Mouse (Mus musculus): Measurements from ENCODE around the gene Trmt2a. TPM values are rescaled to one million over a fixed set of nuclear protein-coding genes. Genes with fewer than 3 reads are reported as not detected.

The Trmt2a gene
- total and polyA plus RNA-seq, 2 experiments from 2014 or later = 55.5 to 67.6 TPM

DNA sequence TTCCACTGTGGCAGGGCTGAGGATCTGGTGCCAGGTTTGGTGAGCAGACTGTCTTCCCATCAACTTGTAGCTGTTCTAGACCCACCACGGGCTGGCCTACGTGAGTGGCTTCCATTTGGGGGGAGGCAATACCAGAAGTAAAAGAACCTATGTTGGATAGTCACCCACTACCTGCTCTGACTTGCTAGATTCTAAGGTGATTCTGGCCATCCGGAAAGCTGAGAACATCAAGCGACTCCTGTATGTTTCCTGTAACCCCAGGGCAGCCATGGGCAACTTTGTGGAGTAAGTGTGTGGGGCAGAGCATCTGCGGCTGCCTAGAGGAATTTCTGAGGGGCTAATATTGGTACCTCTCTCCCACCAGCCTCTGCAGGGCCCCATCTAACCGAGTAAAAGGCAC is 4.3 kb downstream of the Trmt2a start:
- Histone ChIP-seq H3K4me2 (ENCODE audit: low read depth, low read length, poor library complexity, severe bottlenecking) (no peak overlapping the region), H3K4me3 (ENCODE audit: low read depth, low read length) (no peak overlapping the region), H3K9ac (replicated peaks; ENCODE audit: low read length, poor library complexity, severe bottlenecking) (no peak overlapping the region), H3K4me1 (ENCODE audit: insufficient read depth, low read length) (peaks cover 10% of the 10 kb centered on the region), H3K27me3 (ENCODE audit: insufficient read depth, low read length) (no peaks in the 10 kb centered on the region), H3K27ac (ENCODE audit: low read depth, low read length) (no peak overlapping the region), H3K9me3 (ENCODE audit: low read length) (no peaks in the 10 kb centered on the region), H3K36me3 (ENCODE audit: insufficient read depth, low read length) (peaks cover 60% of the 10 kb centered on the region)
- 86% methylated on average over 6 of the region's 6 CpGs for WGBS
- ATAC-seq (ENCODE audit: low FRiP score) = no peak
- TF ChIP-seq CTCF (IDR thresholded peaks at IDR 0.05) = no peak
- no peak for DNase-seq (ENCODE audit: low spot score)

DNA sequence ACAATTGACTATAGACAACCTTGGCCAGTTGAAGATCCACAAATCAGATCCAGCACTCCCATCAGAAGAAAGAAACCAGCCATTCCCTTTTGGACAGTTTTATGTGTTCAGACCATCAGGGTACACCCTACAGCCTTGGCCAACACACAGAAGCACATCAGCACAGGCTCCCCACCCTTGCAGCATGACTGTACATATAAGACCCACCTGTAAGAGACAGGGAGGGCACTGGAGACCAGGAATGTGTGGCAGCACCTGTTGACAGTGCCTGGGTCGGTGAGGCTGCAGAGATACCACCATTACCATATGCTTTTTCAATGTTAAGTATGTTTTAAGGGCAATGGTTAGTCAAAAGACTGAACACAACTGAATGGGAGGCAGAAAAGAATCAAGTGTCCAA is 5.4 kb downstream of the Trmt2a start:
- no peak for DNase-seq (ENCODE audit: low spot score)
- Histone ChIP-seq H3K4me1 (ENCODE audit: insufficient read depth, low read length) (peaks cover 10% of the 10 kb centered on the region), H3K4me2 (ENCODE audit: low read depth, low read length, poor library complexity, severe bottlenecking) (no peak overlapping the region), H3K4me3 (ENCODE audit: low read depth, low read length) (no peak overlapping the region), H3K9me3 (ENCODE audit: low read length) (no peaks in the 10 kb centered on the region), H3K27ac (ENCODE audit: low read depth, low read length) (no peak overlapping the region), H3K36me3 (ENCODE audit: insufficient read depth, low read length) (peaks cover 68% of the 10 kb centered on the region), H3K27me3 (ENCODE audit: insufficient read depth, low read length) (no peaks in the 10 kb centered on the region), H3K9ac (replicated peaks; ENCODE audit: low read length, poor library complexity, severe bottlenecking) (no peak overlapping the region)
- 97% methylated on average over 1 of the region's 1 CpGs for WGBS
- TF ChIP-seq CTCF (IDR thresholded peaks at IDR 0.05) = no peak
- ATAC-seq (ENCODE audit: low FRiP score) = no peak

DNA sequence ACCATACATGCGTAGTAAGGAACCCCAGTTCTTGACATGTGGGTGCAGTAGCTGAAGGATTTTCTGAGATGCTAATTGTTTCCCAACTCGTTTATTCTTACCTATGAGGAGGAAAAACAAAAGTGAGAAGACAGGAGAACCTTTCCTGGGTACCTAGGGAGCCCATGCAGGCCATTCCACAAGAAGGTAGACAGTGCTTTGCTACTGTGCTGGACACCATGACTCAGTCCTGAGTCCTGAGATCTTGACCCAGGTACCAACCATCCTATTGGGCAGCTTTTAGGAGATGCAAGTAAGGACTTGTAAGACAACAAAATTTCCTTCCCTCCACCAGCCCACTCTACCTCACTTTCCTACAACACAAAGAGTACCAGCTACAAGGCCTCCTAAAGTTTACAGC is 9.7 kb downstream of the Trmt2a start, which contains the start of gene Gm49776:
Gene Gm49776, minus strand, starts transcription at position 101 of the 400 bp plus-strand sequence.
- ATAC-seq (ENCODE audit: low FRiP score) = no peak
- TF ChIP-seq CTCF (IDR thresholded peaks at IDR 0.05) = no peak
- Histone ChIP-seq H3K4me2 (ENCODE audit: low read depth, low read length, poor library complexity, severe bottlenecking) (no peak within 1 kb of the TSS), H3K9ac (replicated peaks; ENCODE audit: low read length, poor library complexity, severe bottlenecking) (no peak within 1 kb of the TSS), H3K27me3 (ENCODE audit: insufficient read depth, low read length) (no peaks in the 10 kb centered on the region), H3K4me1 (ENCODE audit: insufficient read depth, low read length) (no peaks in the 10 kb centered on the region), H3K27ac (ENCODE audit: low read depth, low read length) (no peak within 1 kb of the TSS), H3K9me3 (ENCODE audit: low read length) (no peaks in the 10 kb centered on the region), H3K36me3 (ENCODE audit: insufficient read depth, low read length) (peaks cover 61% of the 10 kb centered on the region), H3K4me3 (ENCODE audit: low read depth, low read length) (no peak within 1 kb of the TSS)
- WGBS = 97% methylated on average over 2 of the region's 2 CpGs
- no peak for DNase-seq (ENCODE audit: low spot score)

DNA sequence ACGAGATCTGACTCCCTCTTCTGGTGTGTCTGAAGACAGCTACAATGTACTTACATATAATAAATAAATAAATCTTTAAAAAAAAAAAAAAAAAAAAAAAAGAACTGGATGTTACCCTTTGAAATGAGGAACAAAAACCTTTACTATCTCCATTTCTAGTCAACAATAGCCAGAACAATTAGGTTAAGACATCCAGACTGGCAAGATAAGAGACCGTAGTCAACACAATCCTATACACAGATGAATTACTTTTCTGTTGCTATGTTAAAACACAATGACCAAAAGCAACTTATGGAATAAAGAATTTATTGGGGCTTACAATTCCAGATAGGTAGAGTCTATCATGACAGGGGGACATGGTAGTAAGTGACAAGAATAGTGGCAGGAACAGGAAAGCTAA is 16.5 kb downstream of the Trmt2a start:
- H3K4me2 ChIP-seq (ENCODE audit: low read depth, low read length, poor library complexity, severe bottlenecking) = no peak overlapping the region
- TF ChIP-seq CTCF (IDR thresholded peaks at IDR 0.05) = no peak
- ATAC-seq (ENCODE audit: low FRiP score) (no peak), DNase-seq (ENCODE audit: low spot score) (no peak)
- no peak overlapping the region for H3K9ac ChIP-seq (replicated peaks; ENCODE audit: low read length, poor library complexity, severe bottlenecking)
- H3K9me3 ChIP-seq (ENCODE audit: low read length) = no peaks in the 10 kb centered on the region
- 68% methylated on average over 2 of the region's 2 CpGs for WGBS
- no peak overlapping the region for H3K4me3 ChIP-seq (ENCODE audit: low read depth, low read length)
- peaks cover 34% of the 10 kb centered on the region for H3K36me3 ChIP-seq (ENCODE audit: insufficient read depth, low read length)
- no peaks in the 10 kb centered on the region for H3K27me3 ChIP-seq (ENCODE audit: insufficient read depth, low read length)
- no peaks in the 10 kb centered on the region for H3K4me1 ChIP-seq (ENCODE audit: insufficient read depth, low read length)
- H3K27ac ChIP-seq (ENCODE audit: low read depth, low read length) = no peak overlapping the region

GRCm38 (mm10) chr16:18268182-18268581 is 19.7 kb downstream of the Trmt2a start:
- Histone ChIP-seq H3K27ac (ENCODE audit: low read depth, low read length) (no peak overlapping the region), H3K36me3 (ENCODE audit: insufficient read depth, low read length) (peaks cover 47% of the 10 kb centered on the region), H3K9me3 (ENCODE audit: low read length) (no peaks in the 10 kb centered on the region), H3K4me2 (ENCODE audit: low read depth, low read length, poor library complexity, severe bottlenecking) (no peak overlapping the region), H3K27me3 (ENCODE audit: insufficient read depth, low read length) (no peaks in the 10 kb centered on the region), H3K4me3 (ENCODE audit: low read depth, low read length) (no peak overlapping the region), H3K4me1 (ENCODE audit: insufficient read depth, low read length) (no peaks in the 10 kb centered on the region), H3K9ac (replicated peaks; ENCODE audit: low read length, poor library complexity, severe bottlenecking) (no peak overlapping the region)
- ATAC-seq (ENCODE audit: low FRiP score) (no peak), DNase-seq (ENCODE audit: low spot score) (no peak)
- WGBS = 88% methylated on average over 5 of the region's 5 CpGs
- TF ChIP-seq CTCF (IDR thresholded peaks at IDR 0.05) = peak; percentile 49

- Histone ChIP-seq H3K9me3 (ENCODE audit: low read length) (no peaks in the 10 kb centered on the region), H3K36me3 (ENCODE audit: insufficient read depth, low read length) (peaks cover 48% of the 10 kb centered on the region), H3K9ac (replicated peaks; ENCODE audit: low read length, poor library complexity, severe bottlenecking) (no peak overlapping the region), H3K4me1 (ENCODE audit: insufficient read depth, low read length) (no peaks in the 10 kb centered on the region), H3K27me3 (ENCODE audit: insufficient read depth, low read length) (no peaks in the 10 kb centered on the region), H3K4me2 (ENCODE audit: low read depth, low read length, poor library complexity, severe bottlenecking) (no peak overlapping the region), H3K27ac (ENCODE audit: low read depth, low read length) (no peak overlapping the region), H3K4me3 (ENCODE audit: low read depth, low read length) (no peak overlapping the region)
- no peak for ATAC-seq (ENCODE audit: low FRiP score)
- no peak for DNase-seq (ENCODE audit: low spot score)
- 54% methylated on average over 2 of the region's 2 CpGs for WGBS
- no peak for TF ChIP-seq CTCF (IDR thresholded peaks at IDR 0.05)
Measured at GRCm38 (mm10) chr16:18275166-18275565, 26.7 kb downstream of the Trmt2a start.
